Mouse (Mus musculus) embryonic facial prominence, embryonic 13.5 days (tissue): ENCODE results near the gene Gm128. TPM values are rescaled to one million over a fixed set of nuclear protein-coding genes. Genes with fewer than 3 reads are reported as not detected.

Experiments used
- ATAC-seq: fragments of 200-750 bp; cut with Nextera tagmentation; 2 replicates; pipeline ENCODE4 v1.8.0; 2017; ENCODE audit warnings: low read depth; ENCODE audit not compliant: insufficient number of reproducible peaks, insufficient read depth, low FRiP score, low TSS enrichment
- H3K27ac ChIP-seq: fragments of 300-500 bp; sonication (generic); 2 replicates; pipeline ENCODE4 v1.5.1; 2015; ENCODE audit warnings: moderate library complexity, mild to moderate bottlenecking, inconsistent platforms
- H3K27me3 ChIP-seq: fragments of 300-500 bp; sonication (generic); 2 replicates; pipeline ENCODE4 v1.6.1; 2015; ENCODE audit warnings: mild to moderate bottlenecking, inconsistent platforms
- H3K36me3 ChIP-seq: fragments of 300-500 bp; sonication (generic); 2 replicates; pipeline ENCODE4 v1.6.1; 2015; ENCODE audit warnings: mild to moderate bottlenecking, inconsistent platforms
- H3K4me1 ChIP-seq: fragments of 300-500 bp; sonication (generic); 2 replicates; pipeline ENCODE4 v1.6.1; 2015; ENCODE audit warnings: inconsistent platforms
- H3K4me2 ChIP-seq: fragments of 300-500 bp; sonication (generic); 2 replicates; pipeline ENCODE4 v1.6.1; 2015; ENCODE audit warnings: moderate library complexity, mild to moderate bottlenecking, inconsistent platforms
- H3K4me3 ChIP-seq: fragments of 300-500 bp; sonication (generic); 2 replicates; pipeline ENCODE4 v1.5.1; 2015; ENCODE audit warnings: mild to moderate bottlenecking, inconsistent platforms
- H3K9ac ChIP-seq: fragments of 300-500 bp; sonication (generic); 2 replicates; pipeline ENCODE4 v1.6.1; 2015; ENCODE audit warnings: mild to moderate bottlenecking, inconsistent platforms
- H3K9me3 ChIP-seq: fragments of 300-500 bp; sonication (generic); 2 replicates; pipeline ENCODE4 v1.6.1; 2016; ENCODE audit warnings: inconsistent platforms
- WGBS: fragments of 180-500 bp; shearing (Covaris S2); methylation state at CpG from one replicate; pipeline ENCODE4 v1.1.7; 2015; ENCODE audit warnings: mixed read lengths; 5-methylcytosine and 5-hydroxymethylcytosine counted together
- polyA plus RNA-seq: library from polyadenylated mRNA; unstranded; fragments of >200 nt; fragmentation: Nextera tagmentation; extraction: Ambion mirVana; gene quantifications from 2 replicates; pipeline ENCODE4 v1.2.1, GENCODE M21; 2015

Gene Gm128
- polyA plus RNA-seq, 1 experiment from 2014 or later, result 0.46 TPM

DNA sequence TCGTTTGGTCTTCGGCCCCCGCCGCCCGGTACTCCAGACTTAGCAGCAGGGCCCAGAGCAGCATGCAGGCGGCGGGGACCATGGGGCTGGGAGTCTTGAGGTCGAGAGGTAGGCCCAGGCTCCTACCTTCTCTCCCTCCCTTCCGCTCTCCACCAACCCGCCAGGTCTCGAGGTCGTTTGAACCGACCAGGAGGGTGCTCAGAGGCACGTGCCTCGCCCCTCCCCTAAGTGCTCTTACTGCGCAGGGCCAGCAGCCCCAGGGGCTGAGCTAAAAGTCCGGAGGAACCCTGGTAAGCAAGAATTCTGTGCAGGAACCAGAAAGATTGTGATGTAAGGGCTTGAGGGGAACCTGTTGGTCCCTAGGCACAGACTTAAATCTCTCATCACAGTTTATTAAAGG, 498 bp downstream of the Gm128 start:
- Histone ChIP-seq H3K4me2 (peak overlapping the region; percentile 12; the same call in 1 of the 2 replicates), H3K4me3 (no peak overlapping the region)
- WGBS, result 33% methylated on average over 17 of the region's 17 CpGs

DNA sequence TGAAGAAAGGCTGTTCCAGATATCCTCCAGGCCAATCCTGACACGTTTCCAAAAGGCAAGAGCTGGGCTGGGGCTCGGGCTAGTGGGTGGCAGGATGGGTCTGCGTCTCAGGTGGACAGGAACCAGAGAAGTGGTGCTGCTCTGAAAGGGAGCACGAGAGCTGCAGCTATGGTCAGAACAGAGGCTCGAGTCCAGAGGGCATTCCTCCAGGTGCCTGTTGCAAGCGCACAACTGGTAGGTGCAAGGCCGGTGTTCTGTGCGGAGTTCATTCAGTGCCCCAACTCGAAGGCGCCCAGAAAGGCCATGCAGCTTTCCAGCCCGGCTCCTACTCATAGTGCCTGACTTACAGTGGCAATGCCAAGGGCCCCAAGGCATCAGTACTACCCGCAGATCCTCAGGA, 1.4 kb downstream of the Gm128 start:
- Histone ChIP-seq H3K4me1 (0 out of 2 replicates have a peak, but pooled peaks cover 3% of the 10 kb centered on the region), H3K9me3 (no peaks in the 10 kb centered on the region), H3K4me2 (no peak overlapping the region), H3K27me3 (no peaks in the 10 kb centered on the region), H3K9ac (no peak overlapping the region), H3K4me3 (no peak overlapping the region), H3K27ac (no peak overlapping the region), H3K36me3 (peaks cover 41% of the 10 kb centered on the region)
- no peak for ATAC-seq
- 92% methylated on average over 12 of the region's 12 CpGs for WGBS

More for the DNA sequence above, 498 bp downstream of the Gm128 start:
- Histone ChIP-seq H3K4me1 (0 out of 2 replicates have a peak, but pooled peaks cover 3% of the 10 kb centered on the region), H3K9ac (peak overlapping the region; percentile 32; the same call in 1 of the 2 replicates), H3K9me3 (no peaks in the 10 kb centered on the region), H3K27me3 (no peaks in the 10 kb centered on the region), H3K27ac (no peak overlapping the region), H3K36me3 (peaks cover 37% of the 10 kb centered on the region)
- no peak for ATAC-seq

DNA sequence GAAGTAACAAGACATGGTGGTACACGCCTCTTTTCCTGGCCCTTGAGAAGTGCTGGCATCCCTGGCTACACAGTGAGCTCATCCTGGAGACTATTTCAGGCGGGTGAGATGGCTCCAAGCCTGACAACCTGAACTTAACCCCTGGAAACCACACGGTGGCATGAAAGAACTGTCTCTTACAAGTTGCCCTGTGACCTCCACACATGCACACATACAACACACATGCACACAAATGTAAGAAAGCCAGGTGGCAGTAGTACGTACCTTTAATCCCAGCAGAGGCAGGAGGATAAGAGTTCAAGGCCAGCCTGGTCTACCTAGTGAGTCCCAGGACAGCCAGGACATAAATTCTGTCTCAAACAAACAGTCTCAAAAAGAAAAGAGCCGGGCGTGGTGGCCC, 2.4 kb downstream of the Gm128 start:
- Histone ChIP-seq H3K27ac (no peak overlapping the region), H3K4me1 (0 out of 2 replicates have a peak, but pooled peaks cover 3% of the 10 kb centered on the region), H3K9me3 (no peaks in the 10 kb centered on the region), H3K4me2 (no peak overlapping the region), H3K4me3 (no peak overlapping the region), H3K27me3 (no peaks in the 10 kb centered on the region), H3K9ac (no peak overlapping the region), H3K36me3 (peaks cover 45% of the 10 kb centered on the region)
- 86% methylated on average over 6 of the region's 6 CpGs for WGBS
- no peak for ATAC-seq

DNA sequence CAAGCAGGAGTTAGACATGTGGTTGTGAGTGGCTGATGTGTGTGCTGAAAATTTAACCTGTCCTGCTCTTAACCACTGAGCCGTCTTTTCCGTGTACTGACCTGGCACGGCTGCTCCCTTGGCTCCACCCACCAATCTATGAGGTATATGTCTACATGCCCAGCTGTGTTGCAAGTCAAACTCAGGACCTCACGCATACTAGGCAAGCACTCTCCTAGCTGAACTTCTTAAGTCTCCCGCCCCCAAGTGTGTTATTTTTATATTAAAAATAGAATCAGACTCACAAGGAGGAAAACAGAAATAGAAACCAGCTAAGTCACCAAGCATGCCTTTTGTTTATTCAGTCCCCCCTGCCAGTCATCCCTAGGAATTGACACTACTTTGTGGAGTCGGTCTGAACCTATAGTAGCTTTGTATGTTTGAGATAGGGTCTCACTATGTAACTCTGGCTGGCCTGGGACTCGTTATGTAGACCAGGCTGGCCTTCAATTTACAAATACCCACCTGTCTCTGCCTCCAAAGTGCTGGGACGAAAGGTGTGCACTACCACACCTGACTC, 3.8 kb downstream of the Gm128 start:
- Histone ChIP-seq H3K27me3 (no peaks in the 10 kb centered on the region), H3K36me3 (peaks cover 57% of the 10 kb centered on the region), H3K9ac (no peak overlapping the region), H3K4me2 (no peak overlapping the region), H3K9me3 (no peaks in the 10 kb centered on the region), H3K4me1 (0 out of 2 replicates have a peak, but pooled peaks cover 3% of the 10 kb centered on the region), H3K27ac (no peak overlapping the region), H3K4me3 (no peak overlapping the region)
- WGBS, result 86% methylated on average over 8 of the region's 8 CpGs
- no peak for ATAC-seq

DNA sequence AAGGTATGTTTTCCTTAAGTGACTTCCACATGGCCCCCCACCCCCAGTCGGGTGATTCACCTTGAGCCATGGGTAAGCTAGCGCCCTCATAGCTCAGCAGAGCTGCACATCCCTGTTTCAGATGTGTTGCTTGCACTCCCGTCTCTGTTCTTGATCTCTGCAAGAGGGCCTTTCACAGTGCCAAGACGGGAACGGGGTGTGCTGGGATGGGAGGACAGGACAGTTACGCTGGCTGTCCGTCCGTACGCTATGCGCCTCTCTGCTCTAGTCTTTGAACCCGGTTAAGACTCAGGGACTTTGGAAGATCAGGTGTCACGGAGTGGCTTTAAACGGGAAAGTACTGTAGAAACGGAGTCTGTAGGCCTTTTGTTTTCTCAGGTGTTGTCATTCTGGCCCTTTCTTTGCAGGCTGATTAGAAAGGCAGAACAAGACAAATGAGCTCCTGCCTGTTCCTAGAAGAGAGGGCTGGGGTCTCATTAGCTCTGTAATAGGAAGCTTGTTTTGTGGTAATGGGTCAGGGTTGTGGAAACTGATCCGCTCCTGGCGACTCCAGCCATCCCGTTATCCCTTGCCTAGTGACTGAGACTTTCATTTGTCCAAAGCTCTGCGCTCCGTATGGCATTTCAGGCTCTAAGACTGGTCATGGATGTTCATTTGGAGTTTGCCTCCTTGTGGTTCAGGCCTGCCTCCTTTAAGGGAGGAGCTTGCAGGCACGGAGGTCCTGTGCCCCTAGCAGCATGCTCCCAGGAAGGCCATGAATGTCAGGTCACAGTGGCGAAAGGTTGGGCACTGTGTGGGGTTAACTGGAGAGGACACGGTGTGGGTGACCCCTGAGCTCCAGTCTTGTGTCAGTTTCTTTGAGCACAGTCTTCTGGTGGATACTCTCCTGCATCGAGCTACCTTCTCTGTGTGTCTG, 5.8 kb downstream of the Gm128 start:
- no peaks in the 10 kb centered on the region for H3K27me3 ChIP-seq
- no peak overlapping the region for H3K27ac ChIP-seq
- ATAC-seq, result no peak
- 55% methylated on average over 23 of the region's 23 CpGs for WGBS
- no peaks in the 10 kb centered on the region for H3K9me3 ChIP-seq
- H3K4me2 ChIP-seq, result no peak overlapping the region
- no peak overlapping the region for H3K4me3 ChIP-seq
- H3K36me3 ChIP-seq, result peaks cover 71% of the 10 kb centered on the region
- H3K9ac ChIP-seq, result 0 out of 2 replicates have a peak overlapping the region, but pooled peaks have one; percentile 36
- peaks cover 19% of the 10 kb centered on the region for H3K4me1 ChIP-seq

- H3K36me3 ChIP-seq, result peaks cover 70% of the 10 kb centered on the region
- WGBS, result 86% methylated on average over 16 of the region's 16 CpGs
Measured at GRCm38 (mm10) chr3:95233303-95233980, 8.0 kb downstream of the Gm128 start.

GRCm38 (mm10) chr3:95232771-95233170, 8.6 kb downstream of the Gm128 start:
- no peak for ATAC-seq

More at GRCm38 (mm10) chr3:95233303-95233980, 8.0 kb downstream of the Gm128 start:
- Histone ChIP-seq H3K9me3 (no peaks in the 10 kb centered on the region), H3K4me1 (peaks cover 31% of the 10 kb centered on the region), H3K27me3 (no peaks in the 10 kb centered on the region), H3K4me3 (no peak overlapping the region), H3K4me2 (no peak overlapping the region), H3K27ac (no peak overlapping the region), H3K9ac (no peak overlapping the region)
- no peak for ATAC-seq

GRCm38 (mm10) chr3:95231298-95232221, 9.8 kb downstream of the Gm128 start, which contains the start of gene Mllt11:
Gene Mllt11, minus strand, starts transcription at chr3:95232171.
- Histone ChIP-seq H3K27me3 (no peaks in the 10 kb centered on the region), H3K4me2 (peak within 1 kb of the TSS; percentile 88), H3K9ac (peak within 1 kb of the TSS; percentile 95), H3K27ac (peak within 1 kb of the TSS; percentile 97), H3K4me3 (peak within 1 kb of the TSS; percentile 82), H3K4me1 (peaks cover 37% of the 10 kb centered on the region), H3K9me3 (no peaks in the 10 kb centered on the region), H3K36me3 (peaks cover 52% of the 10 kb centered on the region)
- ATAC-seq, result no peak
- WGBS, result 72% methylated on average over 13 of the region's 13 CpGs

More at GRCm38 (mm10) chr3:95232771-95233170, 8.6 kb downstream of the Gm128 start:
- Histone ChIP-seq H3K9me3 (no peaks in the 10 kb centered on the region), H3K4me1 (peaks cover 31% of the 10 kb centered on the region), H3K4me3 (no peak overlapping the region), H3K9ac (no peak overlapping the region), H3K4me2 (no peak overlapping the region), H3K27me3 (no peaks in the 10 kb centered on the region), H3K36me3 (peaks cover 64% of the 10 kb centered on the region), H3K27ac (no peak overlapping the region)
- WGBS, result 89% methylated on average over 7 of the region's 7 CpGs

DNA sequence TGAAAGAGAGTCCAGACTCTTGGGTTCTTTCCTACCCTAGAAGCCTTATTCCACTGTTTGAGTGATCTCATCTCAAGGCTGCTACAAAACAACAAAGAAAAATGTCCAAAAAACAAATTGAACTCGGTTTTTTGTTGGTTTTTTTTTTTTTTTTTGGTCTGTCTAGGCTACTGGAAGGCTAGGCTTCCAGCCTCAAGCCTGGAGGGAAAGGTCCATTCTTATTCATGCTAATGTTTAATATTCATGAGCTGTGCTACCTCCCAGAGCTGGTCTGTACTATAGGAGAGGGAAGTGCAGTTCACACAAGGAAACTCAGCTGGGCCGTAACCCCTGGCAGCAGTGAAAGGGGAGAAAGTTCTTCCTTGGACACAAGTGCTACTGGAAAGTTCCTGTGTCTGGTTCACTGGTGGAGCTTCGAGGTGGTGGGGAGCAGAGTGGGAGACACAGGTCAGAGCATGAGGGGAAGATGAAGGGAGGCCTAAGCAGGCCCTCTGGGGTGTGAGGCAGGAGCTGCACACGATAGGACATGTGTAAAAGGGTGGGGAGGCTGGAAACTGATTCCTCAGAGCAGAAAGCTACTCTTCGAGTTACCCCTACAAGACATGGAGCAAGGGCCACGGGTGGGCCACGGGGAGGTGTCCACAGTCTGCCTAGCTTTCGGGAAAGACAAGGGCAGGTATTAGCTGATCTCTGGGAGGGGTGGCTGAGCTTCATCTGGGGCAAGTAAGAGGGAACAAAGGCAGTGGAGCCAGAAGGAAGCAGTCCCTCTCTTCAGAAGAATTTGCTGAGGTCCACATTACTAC, 10.7 kb downstream of the Gm128 start:
- Histone ChIP-seq H3K9ac (peak overlapping the region; percentile 95), H3K4me3 (peak overlapping the region; percentile 82), H3K4me2 (peak overlapping the region; percentile 88), H3K27ac (peak overlapping the region; percentile 97), H3K9me3 (no peaks in the 10 kb centered on the region), H3K36me3 (peaks cover 47% of the 10 kb centered on the region), H3K4me1 (peaks cover 37% of the 10 kb centered on the region), H3K27me3 (no peaks in the 10 kb centered on the region)
- no peak for ATAC-seq
- 41% methylated on average over 8 of the region's 8 CpGs for WGBS
